Mouse (Mus musculus) hindbrain, embryonic 11.5 days (tissue): ENCODE data around the gene Gsto2. TPM values are rescaled to one million over a fixed set of nuclear protein-coding genes. Genes with fewer than 3 reads are reported as not detected.
A peak's percentile ranks its signal among the peaks of the same experiment; 100 is the strongest.
"Not testable (repeated sequence)": the region's sequence is repeated elsewhere in the genome, so short reads cannot be mapped to it uniquely, and the experiment has no call there.

Experiments
- ATAC-seq: fragments of 200-750 bp; cut with Nextera tagmentation; 2 replicates; pipeline ENCODE4 v1.8.0; 2017; ENCODE audit warnings: mild to moderate bottlenecking, moderate TSS enrichment, moderate library complexity; ENCODE audit not compliant: low FRiP score
- DNase-seq: peaks from one replicate; pipeline ENCODE4 v3.0.0-alpha.2; 2015; ENCODE audit warnings: low spot score
- H3K27ac ChIP-seq: fragments of 300-500 bp; sonication (generic); 2 replicates; pipeline ENCODE4 v1.5.1; 2014; ENCODE audit warnings: mild to moderate bottlenecking, low read depth, low read length
- H3K27me3 ChIP-seq: fragments of 300-500 bp; sonication (generic); 2 replicates; pipeline ENCODE4 v1.6.1; 2014; ENCODE audit warnings: mild to moderate bottlenecking, low read length, moderate library complexity, mixed read lengths; ENCODE audit not compliant: control insufficient read depth, insufficient read depth
- H3K36me3 ChIP-seq: fragments of 300-500 bp; sonication (generic); 2 replicates; pipeline ENCODE4 v1.6.1; 2014; ENCODE audit warnings: mild to moderate bottlenecking, low read length, moderate library complexity, mixed read lengths; ENCODE audit not compliant: control insufficient read depth, insufficient read depth
- H3K4me1 ChIP-seq: fragments of 300-500 bp; sonication (generic); replicated peaks from 2 replicates; pipeline ENCODE4 v1.6.1; 2014; ENCODE audit warnings: low read length, mixed read lengths; ENCODE audit not compliant: control insufficient read depth, insufficient read depth
- H3K4me2 ChIP-seq: fragments of 300-500 bp; sonication (generic); replicated peaks from 2 replicates; pipeline ENCODE4 v1.6.1; 2014; ENCODE audit warnings: mild to moderate bottlenecking, low read depth, low read length
- H3K4me3 ChIP-seq: fragments of 300-500 bp; sonication (generic); 2 replicates; pipeline ENCODE4 v1.5.1; 2014; ENCODE audit warnings: low read depth, low read length
- H3K9ac ChIP-seq: fragments of 300-500 bp; sonication (generic); 2 replicates; pipeline ENCODE4 v1.6.1; 2014; ENCODE audit warnings: low read depth, low read length
- H3K9me3 ChIP-seq: fragments of 300-500 bp; sonication (generic); 2 replicates; pipeline ENCODE4 v1.6.1; 2016; ENCODE audit warnings: low read length; ENCODE audit not compliant: control insufficient read depth
- WGBS: fragments of 180-500 bp; shearing (Covaris S2); extraction: QIAGEN DNeasy Blood & Tissue Kit; methylation state at CpG from one replicate; pipeline ENCODE4 v1.1.7; 2014; 5-methylcytosine and 5-hydroxymethylcytosine counted together
- polyA plus RNA-seq: library from polyadenylated mRNA; unstranded; fragments of >200 nt; fragmentation: Nextera tagmentation; extraction: Ambion mirVana; gene quantifications from 2 replicates; pipeline ENCODE4 v1.2.1, GENCODE M21; 2014

Gsto2 gene
- polyA plus RNA-seq, 1 experiment from 2014 or later = 0.77 TPM

GRCm38 (mm10) chr19:47832316-47832715 is 33.0 kb upstream of the Gsto2 start:
- WGBS = 87% methylated on average over 16 of the region's 16 CpGs
- no peaks in the 10 kb centered on the region for H3K36me3 ChIP-seq
- H3K4me1 ChIP-seq = no peaks in the 10 kb centered on the region
- no peak for ATAC-seq
- DNase-seq = no peak
- H3K27me3 ChIP-seq = no peaks in the 10 kb centered on the region; the same call in 1 of the 2 replicates
- no peak overlapping the region for H3K9ac ChIP-seq
- no peaks in the 10 kb centered on the region for H3K9me3 ChIP-seq
- no peak overlapping the region for H3K27ac ChIP-seq
- no peak overlapping the region for H3K4me3 ChIP-seq
- no peak overlapping the region for H3K4me2 ChIP-seq

- no peaks in the 10 kb centered on the region for H3K9me3 ChIP-seq
- H3K27me3 ChIP-seq = no peaks in the 10 kb centered on the region; the same call in 1 of the 2 replicates
- WGBS = 92% methylated on average over 5 of the region's 5 CpGs
- no peak overlapping the region for H3K4me3 ChIP-seq
- H3K36me3 ChIP-seq = no peaks in the 10 kb centered on the region
- H3K9ac ChIP-seq = no peak overlapping the region
- H3K27ac ChIP-seq = no peak overlapping the region
- ATAC-seq (no peak), DNase-seq (no peak)
- no peak overlapping the region for H3K4me2 ChIP-seq
- no peaks in the 10 kb centered on the region for H3K4me1 ChIP-seq
Measured at GRCm38 (mm10) chr19:47834614-47835013, 30.7 kb upstream of the Gsto2 start.

GRCm38 (mm10) chr19:47835776-47836175 is 29.6 kb upstream of the Gsto2 start:
- Histone ChIP-seq H3K27me3 (no peaks in the 10 kb centered on the region), H3K27ac (no peak overlapping the region), H3K4me3 (no peak overlapping the region), H3K9me3 (no peaks in the 10 kb centered on the region), H3K4me1 (no peaks in the 10 kb centered on the region), H3K9ac (no peak overlapping the region), H3K4me2 (no peak overlapping the region), H3K36me3 (no peaks in the 10 kb centered on the region)
- no peak for ATAC-seq
- 86% methylated on average over 7 of the region's 7 CpGs for WGBS
- no peak for DNase-seq

- no peaks in the 10 kb centered on the region for H3K27me3 ChIP-seq
- no peak overlapping the region for H3K9ac ChIP-seq
- H3K9me3 ChIP-seq = no peaks in the 10 kb centered on the region
- no peaks in the 10 kb centered on the region for H3K4me1 ChIP-seq
- peak overlapping the region; percentile 40 for H3K4me3 ChIP-seq
- WGBS = 2% methylated on average over 48 of the region's 49 CpGs
- H3K27ac ChIP-seq = no peak overlapping the region
- DNase-seq (peak; percentile 84), ATAC-seq (peak; percentile 94)
- no peaks in the 10 kb centered on the region for H3K36me3 ChIP-seq
- H3K4me2 ChIP-seq = peak overlapping the region; percentile 70
Measured at GRCm38 (mm10) chr19:47836701-47837526, 28.4 kb upstream of the Gsto2 start.

- H3K27ac ChIP-seq = no peak overlapping the region
- H3K9ac ChIP-seq = no peak overlapping the region
- H3K36me3 ChIP-seq = no peaks in the 10 kb centered on the region
- H3K9me3 ChIP-seq = no peaks in the 10 kb centered on the region
- no peaks in the 10 kb centered on the region for H3K4me1 ChIP-seq
- WGBS = 2% methylated on average over 6 of the region's 6 CpGs
- H3K4me3 ChIP-seq = peak overlapping the region; percentile 40
- DNase-seq (no peak), ATAC-seq (peak; percentile 66)
- H3K4me2 ChIP-seq = peak overlapping the region; percentile 70
- H3K27me3 ChIP-seq = no peaks in the 10 kb centered on the region
Measured at GRCm38 (mm10) chr19:47837527-47837901, 27.8 kb upstream of the Gsto2 start.

- not testable (repeated sequence) for DNase-seq, H3K4me1 ChIP-seq, H3K36me3 ChIP-seq, H3K9me3 ChIP-seq, H3K27ac ChIP-seq, H3K4me3 ChIP-seq, H3K9ac ChIP-seq, H3K27me3 ChIP-seq, H3K4me2 ChIP-seq, ATAC-seq
- WGBS = 82% methylated on average over 13 of the region's 15 CpGs
Measured at GRCm38 (mm10) chr19:47841234-47841633, 24.1 kb upstream of the Gsto2 start.

- DNase-seq (no peak), ATAC-seq (no peak)
- 84% methylated on average over 3 of the region's 3 CpGs for WGBS
- H3K9me3 ChIP-seq = no peaks in the 10 kb centered on the region
- no peaks in the 10 kb centered on the region for H3K36me3 ChIP-seq
- no peaks in the 10 kb centered on the region for H3K4me1 ChIP-seq
- H3K9ac ChIP-seq = no peak overlapping the region
- H3K4me2 ChIP-seq = no peak overlapping the region
- no peak overlapping the region for H3K4me3 ChIP-seq
- H3K27ac ChIP-seq = no peak overlapping the region
- peaks cover 3% of the 10 kb centered on the region; the same call in 1 of the 2 replicates for H3K27me3 ChIP-seq
Measured at GRCm38 (mm10) chr19:47849735-47850134, 15.6 kb upstream of the Gsto2 start.

- not testable (repeated sequence) for H3K4me2 ChIP-seq, H3K36me3 ChIP-seq, H3K4me3 ChIP-seq, H3K9me3 ChIP-seq, H3K27me3 ChIP-seq, H3K27ac ChIP-seq, H3K9ac ChIP-seq, DNase-seq, ATAC-seq, H3K4me1 ChIP-seq
- 93% methylated on average over 3 of the region's 3 CpGs for WGBS
Measured at GRCm38 (mm10) chr19:47852131-47852530, 13.2 kb upstream of the Gsto2 start.

GRCm38 (mm10) chr19:47853053-47853452 is 12.3 kb upstream of the Gsto2 start:
- WGBS = 89% methylated on average over 3 of the region's 3 CpGs
- H3K4me3 ChIP-seq = no peak overlapping the region

More at GRCm38 (mm10) chr19:47853053-47853452, 12.3 kb upstream of the Gsto2 start:
- DNase-seq = no peak
- H3K9ac ChIP-seq = no peak overlapping the region
- H3K36me3 ChIP-seq = no peaks in the 10 kb centered on the region
- no peak overlapping the region for H3K27ac ChIP-seq
- H3K4me2 ChIP-seq = no peak overlapping the region
- H3K4me1 ChIP-seq = no peaks in the 10 kb centered on the region; the same call in 1 of the 2 replicates
- peaks cover 3% of the 10 kb centered on the region; the same call in 1 of the 2 replicates for H3K27me3 ChIP-seq
- no peak for ATAC-seq
- no peaks in the 10 kb centered on the region for H3K9me3 ChIP-seq
